Mouse (Mus musculus): ENCODE data around the gene Tob2.

The Tob2 gene

DNA sequence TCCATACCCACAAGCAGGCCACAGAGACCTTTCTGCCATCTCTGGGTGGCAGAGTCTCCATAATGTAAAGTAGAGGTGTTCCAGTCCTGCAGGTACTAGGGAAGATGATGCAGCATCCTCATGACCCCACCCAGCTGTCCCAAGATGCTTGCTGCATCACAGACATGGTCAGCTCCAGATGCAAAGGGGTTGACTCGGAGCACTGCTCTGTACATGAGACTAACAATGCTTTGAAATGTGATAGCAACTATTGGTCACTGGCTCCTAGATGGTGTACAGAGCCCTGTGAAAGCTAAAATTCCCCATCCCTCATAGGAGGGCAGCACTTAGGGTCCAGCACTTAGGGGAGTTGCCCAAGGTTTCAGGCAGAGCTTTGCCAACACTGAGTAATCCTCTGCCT lies 54.4 kb downstream of the Tob2 start:
- Histone ChIP-seq H3K27me3 (ENCODE audit: control insufficient read depth, insufficient read depth, low read length, poor library complexity, severe bottlenecking) (no peaks in the 10 kb centered on the region), H3K36me3 (ENCODE audit: control insufficient read depth, insufficient read depth, low read length, poor library complexity, severe bottlenecking) (no peaks in the 10 kb centered on the region)
- no peak for DNase-seq (ENCODE audit: low read depth, low spot score)

DNA sequence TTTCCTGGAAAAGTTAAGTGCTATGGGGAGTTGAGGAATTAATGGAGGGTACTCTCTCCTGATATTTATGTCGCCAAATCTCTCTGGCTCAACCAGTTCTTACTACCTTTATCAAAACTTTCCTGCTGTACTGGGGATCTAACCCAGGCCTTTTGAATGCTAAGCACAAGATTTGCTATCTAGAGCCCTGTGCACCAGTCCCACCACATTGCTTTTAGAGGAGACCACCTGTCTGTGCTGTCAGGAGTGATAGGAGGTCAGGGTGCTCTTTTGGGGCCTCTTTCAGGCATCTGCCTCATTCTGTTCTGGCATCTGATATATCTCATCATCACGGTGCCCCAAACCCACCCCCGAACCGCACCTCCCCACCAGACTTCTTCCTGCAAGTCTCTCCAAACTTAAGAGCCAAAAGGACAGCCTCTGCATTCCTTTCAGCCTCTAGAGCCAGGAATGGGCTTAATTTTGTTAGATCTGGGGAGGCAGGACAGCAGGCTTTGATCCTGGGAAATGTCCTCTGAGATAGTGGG lies 55.1 kb downstream of the Tob2 start:
- no peaks in the 10 kb centered on the region for H3K36me3 ChIP-seq (ENCODE audit: control insufficient read depth, insufficient read depth, low read length, poor library complexity, severe bottlenecking)
- no peak for DNase-seq (ENCODE audit: low read depth, low spot score)
- no peaks in the 10 kb centered on the region for H3K27me3 ChIP-seq (ENCODE audit: control insufficient read depth, insufficient read depth, low read length, poor library complexity, severe bottlenecking)

DNA sequence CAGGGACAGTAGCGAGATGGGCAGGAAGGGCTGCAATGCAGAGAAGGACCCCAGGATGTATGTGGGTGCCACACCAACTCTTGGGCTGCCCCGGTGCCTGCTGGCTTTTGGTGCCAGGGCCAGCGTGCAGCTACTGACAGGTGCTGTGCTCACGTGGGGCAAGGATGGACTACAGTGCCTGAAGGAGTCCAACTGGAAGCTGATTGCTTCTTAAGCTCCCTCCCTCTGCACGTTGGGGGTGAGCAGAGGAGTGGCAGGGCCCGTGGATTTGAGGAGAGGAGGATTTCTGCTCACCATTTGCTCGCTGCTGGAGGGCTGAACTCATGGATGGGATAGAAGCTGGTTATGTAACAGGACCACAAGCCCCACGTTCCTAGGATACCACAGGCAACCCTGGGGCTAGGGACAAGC lies 55.6 kb downstream of the Tob2 start:
- DNase-seq (ENCODE audit: low read depth, low spot score): no peak
- H3K36me3 ChIP-seq (ENCODE audit: control insufficient read depth, insufficient read depth, low read length, poor library complexity, severe bottlenecking): no peaks in the 10 kb centered on the region
- no peaks in the 10 kb centered on the region for H3K27me3 ChIP-seq (ENCODE audit: control insufficient read depth, insufficient read depth, low read length, poor library complexity, severe bottlenecking)

DNA sequence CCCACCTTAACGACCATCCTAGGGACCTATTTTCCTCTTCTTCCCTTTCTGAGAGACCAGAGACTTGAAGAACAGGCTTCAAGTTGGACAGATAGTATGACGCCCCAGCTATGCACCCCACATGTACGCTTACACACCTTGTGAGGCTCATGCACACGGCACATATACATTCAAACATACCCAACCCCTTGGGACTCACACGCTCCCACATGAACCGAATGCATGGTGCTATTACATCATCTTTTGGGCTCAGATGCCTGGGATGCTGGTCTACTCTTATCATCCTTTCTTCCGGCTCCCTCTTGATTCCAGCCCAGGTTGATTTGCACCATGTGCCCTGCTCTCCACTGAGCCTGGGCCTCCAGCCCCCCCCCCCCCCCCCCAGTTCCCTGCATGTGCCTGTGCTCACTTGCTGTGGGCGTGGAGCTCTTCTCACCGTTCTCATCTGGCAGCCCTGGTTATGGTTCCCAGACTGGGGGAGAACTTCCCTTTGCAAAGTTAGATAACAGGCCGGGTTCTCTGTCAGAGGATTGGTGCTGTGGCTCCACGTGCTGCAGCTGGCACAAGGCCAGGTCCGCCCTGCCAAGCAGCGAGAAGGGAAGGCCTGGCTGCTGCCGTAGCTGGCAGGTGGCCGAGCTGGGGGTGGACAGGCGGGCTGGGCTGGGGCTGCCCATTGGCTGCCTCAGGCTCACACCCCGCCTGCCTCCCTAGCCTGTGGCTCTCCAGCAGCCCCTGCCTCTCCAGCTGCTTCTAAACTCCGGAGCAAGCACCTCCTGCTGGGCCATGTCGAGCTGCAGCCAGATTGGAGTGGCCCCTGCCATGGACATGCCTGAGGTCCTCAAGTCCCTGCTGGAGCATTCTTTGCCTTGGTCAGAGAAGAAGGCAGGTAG lies 56.4 kb downstream of the Tob2 start, which contains the start of gene Tef:
Gene Tef (plus strand): TSS at position 421 of the 890 bp plus-strand sequence.
- Histone ChIP-seq H3K36me3 (ENCODE audit: control insufficient read depth, insufficient read depth, low read length, poor library complexity, severe bottlenecking) (no peaks in the 10 kb centered on the region), H3K27me3 (ENCODE audit: control insufficient read depth, insufficient read depth, low read length, poor library complexity, severe bottlenecking) (no peaks in the 10 kb centered on the region)
- peak; percentile 89 for DNase-seq (ENCODE audit: low read depth, low spot score)

DNA sequence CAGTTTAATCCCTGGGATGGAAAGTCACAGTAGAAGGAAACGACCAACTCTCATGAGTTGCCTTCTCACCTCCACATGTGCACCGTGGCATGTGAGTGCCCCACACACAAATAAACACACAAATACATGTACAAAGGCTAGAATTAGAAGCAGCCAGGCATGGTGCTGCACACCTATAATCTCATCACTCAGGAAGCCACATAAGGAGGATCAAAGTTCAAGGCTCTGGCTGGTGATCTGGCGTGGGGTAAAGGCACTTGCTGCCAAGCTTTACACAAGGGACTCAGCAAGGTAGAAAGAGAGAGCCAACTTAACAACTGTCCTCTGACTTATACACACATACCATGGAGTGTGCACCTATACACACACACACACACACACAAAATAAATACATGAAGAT lies 58.2 kb downstream of the Tob2 start:
- DNase-seq (ENCODE audit: low read depth, low spot score): no peak
- Histone ChIP-seq H3K27me3 (ENCODE audit: control insufficient read depth, insufficient read depth, low read length, poor library complexity, severe bottlenecking) (no peaks in the 10 kb centered on the region), H3K36me3 (ENCODE audit: control insufficient read depth, insufficient read depth, low read length, poor library complexity, severe bottlenecking) (no peaks in the 10 kb centered on the region)

DNA sequence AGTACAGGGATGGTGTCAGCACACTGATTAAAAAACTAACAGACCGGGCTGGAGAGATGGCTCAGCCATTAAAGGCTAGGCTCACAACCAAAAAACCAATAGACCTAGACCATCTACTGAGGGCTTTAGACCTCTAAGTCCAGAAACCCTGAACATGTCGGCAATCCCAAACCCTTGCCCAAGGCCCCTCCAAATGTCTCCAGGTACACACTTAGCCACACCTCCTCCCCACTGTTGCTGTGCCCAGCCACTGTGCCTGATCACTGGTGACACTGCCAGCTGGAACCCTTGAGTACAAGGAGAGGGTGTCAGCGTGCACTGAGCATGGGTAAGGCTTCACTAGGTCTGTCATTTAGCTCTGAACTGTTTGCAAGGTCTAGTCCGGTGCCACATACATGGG lies 60.2 kb downstream of the Tob2 start:
- H3K27me3 ChIP-seq (ENCODE audit: control insufficient read depth, insufficient read depth, low read length, poor library complexity, severe bottlenecking): no peaks in the 10 kb centered on the region

More for the DNA sequence above, 60.2 kb downstream of the Tob2 start:
- no peak for DNase-seq (ENCODE audit: low read depth, low spot score)
- peaks cover 3% of the 10 kb centered on the region; the same call in 1 of the 2 replicates for H3K36me3 ChIP-seq (ENCODE audit: control insufficient read depth, insufficient read depth, low read length, poor library complexity, severe bottlenecking)

All from splenic B cell, adult 2 months (primary cell).